Mouse (Mus musculus) bone marrow, adult 2 months (tissue): ENCODE results near the gene Exo1.

ENCODE experiments used
- CTCF ChIP-seq: fragments of 200-500 bp; IDR thresholded peaks from 2 replicates; pipeline ENCODE4 v1.5.1; 2011; ENCODE audit warnings: low read length, control low read depth; ENCODE audit not compliant: control insufficient read depth, insufficient read depth
- POLR2A ChIP-seq: fragments of 200-500 bp; IDR thresholded peaks from 2 replicates; pipeline ENCODE4 v1.6.1; 2011; ENCODE audit warnings: low read depth, mild to moderate bottlenecking, control low read depth, low read length, borderline replicate concordance; ENCODE audit not compliant: control insufficient read depth

DNA sequence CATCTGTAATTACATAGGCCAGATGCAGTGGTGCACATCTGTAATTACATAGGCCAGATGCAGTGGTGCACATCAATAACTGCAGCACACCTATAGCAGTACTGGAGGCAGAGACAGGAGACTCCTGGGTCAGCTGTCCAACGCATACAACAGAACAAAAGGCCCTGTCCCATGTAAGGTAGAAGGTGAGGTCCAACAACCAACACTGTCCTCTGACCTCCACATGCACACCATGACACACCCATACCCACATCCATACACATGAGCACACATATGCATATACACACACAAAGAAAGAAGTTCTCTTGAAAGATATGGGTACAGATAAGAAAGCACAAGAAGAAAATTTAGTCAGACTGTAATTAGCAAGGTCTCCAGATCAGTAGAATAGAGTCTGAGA is 24.9 kb upstream of the Exo1 start:
- TF ChIP-seq CTCF (no peak), POLR2A (no peak)
